17 mouse cellular contexts compared by ENCODE assay signal in the genomic region with DNA sequence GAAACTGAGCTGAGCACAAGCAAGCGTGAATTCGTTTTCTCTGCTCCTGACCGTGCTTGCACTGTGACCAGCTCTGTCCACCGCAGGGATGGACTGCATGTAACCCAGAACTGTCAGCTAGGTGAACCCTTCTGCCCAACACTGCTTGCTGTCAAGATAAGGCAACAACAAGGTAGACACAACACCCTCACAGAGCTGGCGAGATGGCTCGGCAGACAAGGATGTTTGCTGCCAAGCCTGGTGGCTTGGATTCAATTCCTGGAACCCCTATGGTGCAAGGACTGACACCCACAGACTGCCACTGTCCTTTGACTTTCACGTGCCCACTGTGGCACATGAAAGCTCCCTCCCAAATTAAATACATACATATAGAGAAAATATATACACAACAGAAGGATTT. TPM values are rescaled to one million over a fixed set of nuclear protein-coding genes. Genes with fewer than 3 reads are reported as not detected.
"Had no signal": no experiment of that assay in that cellular context is flagged by ENCODE, and none has a peak within 500 bp of the region (broad histone marks: within the 10 kb centered on the region; RNA-seq: fewer than 3 reads in every experiment).

No protein-coding gene starts in this region.

- H3K4me2 ChIP-seq: liver, embryonic 11.5 days; liver, embryonic 15.5 days; lung, embryonic 14.5 days; midbrain, embryonic 11.5 days; neural tube, embryonic 13.5 days had no signal

- H3K9ac ChIP-seq: liver, embryonic 15.5 days; lung, embryonic 14.5 days; neural tube, embryonic 13.5 days had no signal

- H3K27me3 ChIP-seq: liver, embryonic 15.5 days; megakaryocyte, embryonic 14.5 days; neural tube, embryonic 13.5 days had no signal

- ATAC-seq: midbrain, embryonic 16.5 days had no signal

- H3K4me3 ChIP-seq: limb, embryonic 10.5 days; liver, embryonic 15.5 days; megakaryocyte, embryonic 14.5 days; neural tube, embryonic 13.5 days had no signal

- H3K27ac ChIP-seq: limb, embryonic 10.5 days; liver, embryonic 15.5 days; macrophage; neural tube, embryonic 13.5 days had no signal

- H3K9me3 ChIP-seq: limb, embryonic 10.5 days; liver, embryonic 15.5 days; megakaryocyte, embryonic 14.5 days; neural tube, embryonic 13.5 days had no signal

- DNase-seq: kidney, postnatal 25 days; layer of hippocampus, adult 9-11 months; lung, embryonic 14.5 days; lung, postnatal 10 days; retina, postnatal 1 day; right cerebral cortex, postnatal 4 days; spleen, adult 18-20 months; thymus, adult 18-20 months; thymus, postnatal 14 days had no signal

RNA-seq across cellular contexts. Expression of a gene that starts 2.9 kb away (rescaled TPM):
- polyA plus RNA-seq: macrophage; midbrain, embryonic 11.5 days; midbrain, embryonic 16.5 days; neural tube, embryonic 13.5 days had no signal
